Mouse (Mus musculus) E14TG2a.4 (cell line): Measurements from ENCODE around the gene Mbtps2.

Source experiments
- CTCF ChIP-seq: conservative IDR thresholded peaks from 2 replicates; pipeline ENCODE4 v1.5.1; 2014; ENCODE audit warnings: low read length
- NANOG ChIP-seq: IDR thresholded peaks from 2 replicates; pipeline ENCODE4 v1.6.1; 2014; ENCODE audit warnings: borderline replicate concordance, low read length, mixed read lengths
- POU5F1 ChIP-seq: IDR thresholded peaks from 2 replicates; pipeline ENCODE4 v1.6.1; 2014; ENCODE audit warnings: low read length, borderline replicate concordance

DNA sequence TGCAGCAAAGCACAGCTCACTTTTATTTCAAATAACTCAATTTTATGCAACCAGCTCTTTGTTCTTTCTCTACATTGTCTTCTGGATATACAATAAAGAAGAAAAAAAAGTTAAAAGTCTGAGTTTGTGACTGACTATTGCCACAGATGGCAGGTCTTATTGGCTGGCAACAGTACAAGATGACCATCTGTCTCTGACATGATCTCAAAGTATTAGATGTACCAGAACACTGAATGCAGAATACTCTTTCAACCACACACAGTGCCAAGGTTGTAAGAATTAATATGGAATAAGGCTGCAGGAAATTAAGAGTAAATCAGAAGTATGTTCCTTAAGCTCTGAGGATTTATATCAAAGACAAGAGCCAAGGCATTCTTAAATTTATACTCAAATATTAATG, 12.1 kb downstream of the Mbtps2 start:
- TF ChIP-seq CTCF (no peak), POU5F1 (no peak), NANOG (no peak)
